Mouse (Mus musculus) stomach, embryonic 15.5 days (tissue): ENCODE results near the gene Rps2. TPM values are rescaled to one million over a fixed set of nuclear protein-coding genes. Genes with fewer than 3 reads are reported as not detected.
A peak's percentile ranks its signal among the peaks of the same experiment; 100 is the strongest.

Experiments
- ATAC-seq: fragments of 200-750 bp; cut with Nextera tagmentation; 2 replicates; pipeline ENCODE4 v1.8.0; 2017; ENCODE audit warnings: low read depth, moderate number of reproducible peaks, moderate TSS enrichment; ENCODE audit not compliant: insufficient read depth, low FRiP score
- H3K27ac ChIP-seq: fragments of 300-500 bp; sonication (generic); 2 replicates; pipeline ENCODE4 v1.5.1; 2015; ENCODE audit warnings: mild to moderate bottlenecking, inconsistent platforms
- H3K27me3 ChIP-seq: fragments of 300-500 bp; sonication (generic); replicated peaks from 2 replicates; pipeline ENCODE4 v1.6.1; 2015; ENCODE audit warnings: inconsistent platforms
- H3K36me3 ChIP-seq: fragments of 300-500 bp; sonication (generic); 2 replicates; pipeline ENCODE4 v1.6.1; 2015; ENCODE audit warnings: inconsistent platforms
- H3K4me1 ChIP-seq: fragments of 300-500 bp; sonication (generic); 2 replicates; pipeline ENCODE4 v1.6.1; 2015; ENCODE audit warnings: inconsistent platforms
- H3K4me2 ChIP-seq: fragments of 300-500 bp; sonication (generic); 2 replicates; pipeline ENCODE4 v1.6.1; 2015; ENCODE audit warnings: mild to moderate bottlenecking, inconsistent platforms
- H3K4me3 ChIP-seq: fragments of 300-500 bp; sonication (generic); replicated peaks from 2 replicates; pipeline ENCODE4 v1.5.1; 2015; ENCODE audit warnings: inconsistent platforms
- H3K9ac ChIP-seq: fragments of 300-500 bp; sonication (generic); 2 replicates; pipeline ENCODE4 v1.6.1; 2015; ENCODE audit warnings: inconsistent platforms
- H3K9me3 ChIP-seq: fragments of 300-500 bp; sonication (generic); 2 replicates; pipeline ENCODE4 v1.6.1; 2016; ENCODE audit warnings: inconsistent platforms
- WGBS: fragments of 180-500 bp; shearing (Covaris S2); methylation state at CpG from one replicate; pipeline ENCODE4 v1.1.7; 2015; 5-methylcytosine and 5-hydroxymethylcytosine counted together
- polyA plus RNA-seq: library from polyadenylated mRNA; unstranded; fragments of >200 nt; fragmentation: Nextera tagmentation; extraction: Ambion mirVana; gene quantifications from 2 replicates; pipeline ENCODE4 v1.2.1, GENCODE M21; 2015

Gene Rps2
- polyA plus RNA-seq, 1 experiment from 2014 or later = 1,497 TPM

DNA sequence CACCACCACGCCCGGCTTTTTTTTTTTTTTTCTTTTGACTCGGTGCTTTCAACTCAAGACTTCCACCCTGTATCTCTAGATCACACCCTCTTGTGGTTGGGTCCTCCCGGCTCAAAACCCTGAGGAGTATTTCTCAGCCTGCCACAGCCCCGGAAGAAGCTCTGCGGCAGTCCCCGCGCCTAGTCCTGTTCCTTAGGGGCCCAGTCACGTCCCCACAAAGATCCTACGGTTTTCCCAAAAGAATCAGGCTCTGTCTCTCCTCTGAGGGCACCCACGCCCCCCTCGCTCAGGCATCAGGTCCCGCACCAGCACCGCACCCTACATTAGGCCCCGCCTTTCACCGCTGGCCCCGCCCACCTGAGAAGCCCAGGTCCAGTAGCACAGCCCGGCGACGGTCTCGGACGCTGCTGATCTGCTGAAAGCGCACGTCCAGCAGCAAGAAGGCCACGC lies 30.7 kb upstream of the Rps2 start:
- H3K27me3 ChIP-seq = peaks cover 45% of the 10 kb centered on the region
- WGBS = 2% methylated on average over 25 of the region's 25 CpGs
- peak; percentile 62 for ATAC-seq
- 0 out of 2 replicates have a peak overlapping the region, but pooled peaks have one; percentile 9 for H3K9ac ChIP-seq
- peak overlapping the region; percentile 40 for H3K4me3 ChIP-seq
- peaks cover 21% of the 10 kb centered on the region for H3K4me1 ChIP-seq
- peak overlapping the region; percentile 77 for H3K4me2 ChIP-seq
- peaks cover 3% of the 10 kb centered on the region; the same call in 1 of the 2 replicates for H3K36me3 ChIP-seq
- no peaks in the 10 kb centered on the region for H3K9me3 ChIP-seq
- no peak overlapping the region for H3K27ac ChIP-seq

DNA sequence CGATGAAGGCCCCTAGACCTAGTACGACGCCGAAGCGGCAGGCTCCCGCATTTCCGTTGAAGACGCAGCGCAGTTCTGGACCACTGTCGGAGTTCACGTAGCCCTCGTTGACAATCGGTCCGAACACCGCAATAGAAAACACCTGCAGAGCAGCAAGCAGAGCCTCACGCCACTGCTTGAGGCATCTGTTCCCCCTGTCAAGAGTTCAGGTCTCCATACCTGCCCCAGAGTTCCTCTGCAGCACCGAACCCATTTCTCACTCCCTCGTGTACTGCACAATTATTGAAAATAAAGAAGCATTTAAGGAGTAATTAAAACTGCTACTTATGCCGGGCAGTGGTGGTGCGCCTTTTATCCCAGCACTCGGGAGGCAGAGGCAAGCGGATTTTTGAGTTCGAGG lies 30.3 kb upstream of the Rps2 start:
- WGBS = 20% methylated on average over 23 of the region's 23 CpGs

DNA sequence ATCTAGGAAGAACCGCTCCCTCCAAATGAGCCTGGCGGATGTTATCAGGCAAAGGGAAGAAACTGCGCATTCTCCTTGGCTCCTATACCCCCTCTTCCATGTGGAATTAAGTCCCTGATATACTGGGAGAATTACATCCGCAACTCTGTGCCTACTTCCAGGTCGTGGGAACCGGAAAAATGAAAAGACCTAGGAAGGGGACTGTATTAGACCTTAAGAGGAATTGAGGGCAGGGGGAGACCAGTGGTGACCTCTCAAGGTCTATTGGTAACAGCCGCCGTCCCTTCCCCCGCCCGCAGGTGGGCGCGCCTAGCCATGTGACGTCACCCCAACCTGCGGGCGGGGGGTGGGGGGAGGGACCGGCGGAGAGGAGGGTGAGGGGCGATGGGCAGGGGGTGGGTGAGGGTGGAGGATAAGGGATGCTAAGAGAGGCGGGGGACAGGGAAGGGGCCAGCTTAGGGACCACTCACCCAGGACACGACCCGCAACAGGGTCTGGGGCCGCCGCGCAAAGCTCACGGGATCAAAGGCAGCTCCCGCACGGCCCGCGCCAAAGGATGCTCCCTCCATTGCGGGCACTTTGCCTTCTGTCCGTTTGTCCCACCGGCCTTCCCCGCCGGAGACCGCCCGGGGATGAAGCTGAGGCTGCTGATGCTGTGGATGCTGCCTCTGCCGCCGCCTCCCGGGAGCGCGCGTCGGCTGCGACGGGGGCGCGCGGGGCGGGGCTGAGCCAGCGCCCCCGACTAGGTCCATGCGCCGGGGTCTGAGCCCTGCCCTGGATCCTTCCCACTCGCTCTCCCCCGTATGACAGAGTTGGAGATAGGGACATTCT lies 28.4 kb upstream of the Rps2 start, which contains the start of gene Syngr3:
Gene Syngr3 (minus strand): TSS at position 705 of the 831 bp plus-strand sequence.
- peak within 1 kb of the TSS; percentile 48 for H3K4me3 ChIP-seq
- H3K9ac ChIP-seq = no peak within 1 kb of the TSS
- WGBS = under 1% methylated on average over 41 of the region's 55 CpGs
- H3K4me2 ChIP-seq = peak within 1 kb of the TSS; percentile 91
- H3K4me1 ChIP-seq = peaks cover 21% of the 10 kb centered on the region
- no peak for ATAC-seq
- no peak within 1 kb of the TSS for H3K27ac ChIP-seq
- H3K27me3 ChIP-seq = peaks cover 45% of the 10 kb centered on the region
- no peaks in the 10 kb centered on the region for H3K9me3 ChIP-seq
- peaks cover 5% of the 10 kb centered on the region; the same call in 1 of the 2 replicates for H3K36me3 ChIP-seq

More for the DNA sequence above, 30.3 kb upstream of the Rps2 start:
- Histone ChIP-seq H3K9me3 (no peaks in the 10 kb centered on the region), H3K9ac (0 out of 2 replicates have a peak overlapping the region, but pooled peaks have one; percentile 9), H3K27me3 (peaks cover 45% of the 10 kb centered on the region), H3K4me3 (peak overlapping the region; percentile 40), H3K36me3 (peaks cover 5% of the 10 kb centered on the region; the same call in 1 of the 2 replicates), H3K27ac (no peak overlapping the region), H3K4me1 (peaks cover 21% of the 10 kb centered on the region), H3K4me2 (peak overlapping the region; percentile 77)
- ATAC-seq = no peak

DNA sequence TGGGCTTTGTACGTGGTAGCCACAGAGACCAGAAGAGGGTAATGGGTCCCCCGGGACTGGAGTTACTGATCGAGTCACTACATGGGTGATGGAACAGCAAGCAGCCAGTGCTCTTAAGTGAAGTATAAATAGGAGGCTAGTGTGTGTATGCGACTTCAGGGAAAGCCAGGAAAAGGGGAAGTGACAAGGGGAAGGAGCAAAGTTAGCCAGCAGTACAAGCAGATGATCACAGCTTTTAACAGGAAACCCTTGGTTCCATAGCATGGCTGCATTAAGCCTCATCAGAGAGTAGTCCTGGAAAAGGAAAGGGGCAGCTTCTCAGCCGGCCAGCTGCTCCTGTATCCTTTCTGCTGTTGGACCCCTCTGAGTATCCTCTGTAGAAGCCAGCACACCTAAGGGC lies 25.5 kb upstream of the Rps2 start:
- ATAC-seq = no peak
- no peak overlapping the region; the same call in 1 of the 2 replicates for H3K4me2 ChIP-seq
- no peak overlapping the region for H3K27ac ChIP-seq
- H3K36me3 ChIP-seq = peaks cover 5% of the 10 kb centered on the region; the same call in 1 of the 2 replicates
- peaks cover 30% of the 10 kb centered on the region for H3K4me1 ChIP-seq
- WGBS = 83% methylated on average over 5 of the region's 5 CpGs
- peaks cover 38% of the 10 kb centered on the region for H3K27me3 ChIP-seq
- no peaks in the 10 kb centered on the region for H3K9me3 ChIP-seq
- no peak overlapping the region for H3K9ac ChIP-seq
- H3K4me3 ChIP-seq = no peak overlapping the region

DNA sequence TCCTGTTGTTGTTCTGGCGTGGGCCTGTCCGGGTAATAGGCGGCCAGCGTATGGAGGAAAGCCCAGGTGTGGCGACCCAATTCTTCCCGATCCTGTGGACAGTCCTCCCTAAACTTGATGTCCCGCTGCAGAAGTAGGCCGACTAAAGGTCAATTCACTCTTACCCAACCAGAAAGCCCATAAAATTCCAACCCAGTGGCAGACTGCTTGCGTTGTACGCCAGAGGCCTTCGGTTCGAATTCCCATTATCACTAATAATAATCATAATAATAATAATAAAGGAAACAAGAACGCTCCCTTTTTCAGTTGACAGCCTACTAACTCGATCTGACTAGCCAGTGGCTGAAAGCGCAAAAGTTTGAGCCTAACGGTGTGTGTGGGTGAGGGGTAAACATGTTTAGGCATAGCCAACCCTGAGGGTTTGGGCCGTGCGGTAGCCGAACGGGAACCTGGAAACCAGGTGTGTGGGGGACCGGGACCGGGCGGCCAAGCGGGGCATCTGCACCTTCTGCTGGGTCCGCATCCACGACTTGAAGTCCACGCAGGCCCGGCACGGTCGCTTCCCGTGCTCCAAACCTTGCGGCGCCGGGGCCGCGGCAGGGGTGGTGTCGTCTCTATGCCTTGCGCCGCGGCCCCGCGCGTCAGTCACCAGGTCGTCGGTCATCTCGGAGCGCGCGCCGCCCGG lies 22.4 kb upstream of the Rps2 start:
- Histone ChIP-seq H3K9ac (peak overlapping the region; percentile 69), H3K4me2 (peak overlapping the region; percentile 91), H3K27me3 (peaks cover 8% of the 10 kb centered on the region), H3K9me3 (no peaks in the 10 kb centered on the region), H3K4me3 (peak overlapping the region; percentile 82), H3K36me3 (peaks cover 11% of the 10 kb centered on the region), H3K27ac (peak overlapping the region; percentile 91), H3K4me1 (peaks cover 21% of the 10 kb centered on the region)
- 6% methylated on average over 50 of the region's 51 CpGs for WGBS
- 0 out of 2 replicates have a peak, but pooled peaks have one; percentile 2 for ATAC-seq

DNA sequence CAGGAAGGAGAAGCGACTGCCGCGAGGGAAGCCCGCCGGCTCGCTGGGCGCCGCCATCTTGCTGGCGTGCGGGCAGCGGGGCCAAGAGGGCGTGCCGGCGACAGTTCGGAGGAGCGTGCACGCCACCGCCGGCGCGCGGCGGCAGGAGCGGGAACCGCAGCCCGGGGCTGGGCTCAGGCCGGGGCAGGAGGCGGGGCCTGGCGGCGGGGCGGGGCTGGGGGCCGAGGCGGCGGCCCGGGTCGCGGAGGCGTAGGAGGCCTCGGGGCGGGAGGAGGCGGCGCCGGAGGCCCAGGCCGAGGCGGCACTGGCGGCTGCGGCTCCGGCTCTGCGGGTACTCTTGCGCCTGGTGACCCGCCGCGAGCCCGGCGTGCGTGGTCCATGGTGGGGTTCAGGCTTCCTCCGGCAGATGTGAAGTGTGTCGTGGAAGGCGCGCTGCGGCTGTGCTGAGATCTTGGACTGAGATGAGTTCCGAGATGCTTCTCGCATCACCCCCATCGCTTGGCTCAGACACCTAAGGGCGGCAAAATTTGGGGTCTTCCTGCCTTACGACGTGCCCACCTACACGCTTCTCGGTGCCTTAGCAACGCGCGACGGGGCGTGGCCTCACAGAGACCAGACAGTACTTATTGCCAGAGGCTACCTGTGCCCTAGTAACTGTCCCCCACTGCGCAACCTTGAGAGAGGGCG lies 21.8 kb upstream of the Rps2 start, which contains the start of the genes Gfer and Noxo1:
Gene Gfer (minus strand): TSS at position 146 of the 687 bp plus-strand sequence.
Gene Noxo1 (plus strand): TSS at position 224 of the 687 bp plus-strand sequence.
- peaks cover 18% of the 10 kb centered on the region for H3K36me3 ChIP-seq
- H3K4me2 ChIP-seq = peak within 1 kb of the TSS; percentile 91
- peak within 1 kb of the TSS; percentile 69 for H3K9ac ChIP-seq
- H3K27me3 ChIP-seq = peaks cover under 1% of the 10 kb centered on the region; the same call in 1 of the 2 replicates
- no peaks in the 10 kb centered on the region for H3K9me3 ChIP-seq
- peak within 1 kb of the TSS; percentile 91 for H3K27ac ChIP-seq
- ATAC-seq = peak; percentile 93
- WGBS = under 1% methylated on average over 70 of the region's 76 CpGs
- H3K4me1 ChIP-seq = peaks cover 21% of the 10 kb centered on the region
- peak within 1 kb of the TSS; percentile 82 for H3K4me3 ChIP-seq

DNA sequence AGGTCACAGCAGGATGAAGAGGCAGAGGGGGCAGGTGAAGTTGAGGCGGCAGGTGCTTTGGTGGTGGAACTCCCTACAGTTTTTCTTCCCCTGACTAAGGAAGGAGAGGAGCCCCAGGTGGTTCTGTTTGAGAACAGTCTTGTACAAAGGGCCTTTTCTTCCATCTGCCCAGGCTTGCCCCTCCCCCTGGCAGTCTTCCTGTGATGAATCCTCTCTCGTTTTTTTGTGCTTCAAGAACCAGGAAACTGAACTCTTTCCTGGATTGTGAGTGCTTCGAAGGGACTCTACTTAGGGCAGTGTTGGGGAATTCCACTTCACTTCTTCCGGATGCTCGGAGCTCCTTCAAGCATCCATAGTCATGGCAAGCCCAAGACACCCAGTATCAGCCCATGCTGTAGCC lies 19.9 kb upstream of the Rps2 start:
- H3K27me3 ChIP-seq = no peaks in the 10 kb centered on the region
- H3K36me3 ChIP-seq = peaks cover 28% of the 10 kb centered on the region
- ATAC-seq = no peak
- peaks cover 21% of the 10 kb centered on the region for H3K4me1 ChIP-seq
- H3K9ac ChIP-seq = no peak overlapping the region
- H3K4me2 ChIP-seq = peak overlapping the region; percentile 8; the same call in 1 of the 2 replicates
- no peak overlapping the region for H3K4me3 ChIP-seq
- 24% methylated on average over 5 of the region's 5 CpGs for WGBS
- H3K27ac ChIP-seq = peak overlapping the region; percentile 91; the same call in 1 of the 2 replicates
- no peaks in the 10 kb centered on the region for H3K9me3 ChIP-seq

DNA sequence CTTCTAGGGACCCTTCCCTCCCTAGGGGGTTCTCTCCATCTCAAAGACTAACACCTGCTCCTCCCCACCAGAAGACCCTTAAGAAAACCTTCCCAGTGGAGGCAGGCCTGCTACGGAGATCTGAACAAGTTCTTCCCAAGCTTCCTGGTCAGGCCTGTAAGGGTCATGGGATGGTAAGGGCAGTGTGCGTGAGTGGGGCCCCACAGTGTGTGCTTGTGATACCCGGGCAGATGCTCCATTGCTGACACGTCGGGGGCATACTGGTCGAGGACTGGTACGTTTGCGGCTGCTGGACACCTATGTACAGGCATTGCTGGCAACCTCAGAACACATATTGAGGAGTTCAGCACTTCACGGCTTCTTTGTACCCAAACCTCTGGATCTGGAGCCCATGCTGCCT lies 19.2 kb upstream of the Rps2 start:
- Histone ChIP-seq H3K9me3 (no peaks in the 10 kb centered on the region), H3K4me3 (no peak overlapping the region), H3K27me3 (no peaks in the 10 kb centered on the region), H3K9ac (no peak overlapping the region), H3K4me2 (no peak overlapping the region), H3K36me3 (peaks cover 31% of the 10 kb centered on the region), H3K4me1 (peaks cover 21% of the 10 kb centered on the region), H3K27ac (no peak overlapping the region)
- ATAC-seq = no peak
- WGBS = 72% methylated on average over 9 of the region's 9 CpGs

DNA sequence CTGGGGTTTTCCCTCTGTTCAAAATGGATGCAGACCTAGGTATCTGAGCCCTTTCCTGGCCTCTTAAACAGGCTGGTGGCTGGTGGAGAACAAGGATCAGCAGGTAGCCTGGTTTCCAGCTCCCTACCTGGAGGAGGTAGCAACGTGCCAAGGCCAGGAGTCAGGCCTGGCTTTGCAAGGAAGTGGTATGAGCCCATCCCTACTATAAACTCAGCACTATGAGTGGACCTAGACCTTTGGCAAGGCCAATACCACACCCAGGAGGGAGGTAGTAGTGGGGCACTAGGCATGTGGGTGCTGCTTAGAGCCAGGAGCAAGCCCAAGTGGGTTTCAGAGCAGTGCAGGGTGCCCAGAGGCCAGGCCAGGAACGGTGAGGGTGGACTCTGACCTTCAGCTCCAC lies 18.4 kb upstream of the Rps2 start:
- no peaks in the 10 kb centered on the region for H3K27me3 ChIP-seq
- no peak overlapping the region for H3K4me3 ChIP-seq
- WGBS = 70% methylated on average over 2 of the region's 2 CpGs
- H3K36me3 ChIP-seq = peaks cover 39% of the 10 kb centered on the region
- no peak overlapping the region for H3K9ac ChIP-seq
- no peaks in the 10 kb centered on the region for H3K9me3 ChIP-seq
- H3K4me1 ChIP-seq = peaks cover 21% of the 10 kb centered on the region
- no peak overlapping the region for H3K4me2 ChIP-seq
- no peak for ATAC-seq
- no peak overlapping the region for H3K27ac ChIP-seq

DNA sequence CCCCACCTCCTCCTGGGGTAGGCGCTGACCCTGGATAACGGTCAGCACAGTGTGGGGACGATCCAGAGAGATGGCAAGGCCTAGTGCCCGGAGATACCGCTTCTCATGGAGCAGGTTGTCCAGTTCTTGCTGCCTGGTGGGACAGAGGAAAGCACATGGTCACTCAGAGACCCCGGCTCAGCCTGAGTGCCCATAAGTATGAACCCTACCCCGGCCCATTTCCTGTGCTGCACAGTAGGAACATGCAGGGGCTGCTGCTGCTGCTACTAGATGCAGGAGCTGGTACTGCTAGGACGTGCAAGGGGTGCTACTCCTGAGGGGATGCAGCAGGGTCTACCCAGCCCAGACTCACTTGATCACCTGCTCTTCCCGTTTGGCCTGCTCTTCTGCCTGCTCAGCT lies 16.7 kb upstream of the Rps2 start:
- no peak for ATAC-seq
- H3K9ac ChIP-seq = no peak overlapping the region
- H3K27ac ChIP-seq = no peak overlapping the region
- H3K4me2 ChIP-seq = no peak overlapping the region
- H3K36me3 ChIP-seq = peaks cover 43% of the 10 kb centered on the region
- H3K4me1 ChIP-seq = peaks cover 15% of the 10 kb centered on the region
- WGBS = 89% methylated on average over 9 of the region's 9 CpGs
- H3K27me3 ChIP-seq = no peaks in the 10 kb centered on the region
- no peaks in the 10 kb centered on the region for H3K9me3 ChIP-seq
- H3K4me3 ChIP-seq = no peak overlapping the region

DNA sequence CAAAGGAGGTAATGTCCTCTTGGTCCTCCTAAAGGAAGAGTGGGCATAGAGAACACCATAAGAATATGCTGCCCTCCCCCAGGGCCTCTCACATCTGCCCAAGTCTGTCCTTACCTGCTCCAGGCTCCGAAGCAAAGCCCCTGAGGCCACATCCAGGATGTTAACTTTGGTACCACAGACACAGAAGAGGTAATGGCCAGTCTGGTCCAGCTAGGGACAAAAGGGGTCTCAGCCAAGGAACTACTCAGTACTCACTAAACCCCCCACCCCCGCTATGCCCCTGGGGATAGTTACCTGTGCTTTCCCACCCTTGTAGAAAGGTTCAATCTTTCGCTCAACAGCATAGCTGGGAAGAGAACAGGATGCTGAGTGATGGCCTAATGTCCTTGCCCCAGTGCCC lies 12.1 kb upstream of the Rps2 start:
- Histone ChIP-seq H3K4me2 (no peak overlapping the region), H3K27ac (no peak overlapping the region), H3K9me3 (no peaks in the 10 kb centered on the region), H3K36me3 (peaks cover 34% of the 10 kb centered on the region), H3K27me3 (no peaks in the 10 kb centered on the region), H3K4me1 (no peaks in the 10 kb centered on the region), H3K9ac (no peak overlapping the region), H3K4me3 (no peak overlapping the region)
- WGBS = 92% methylated on average over 3 of the region's 3 CpGs
- ATAC-seq = no peak
